8 mouse cellular contexts compared by ENCODE assay signal in the genomic region with DNA sequence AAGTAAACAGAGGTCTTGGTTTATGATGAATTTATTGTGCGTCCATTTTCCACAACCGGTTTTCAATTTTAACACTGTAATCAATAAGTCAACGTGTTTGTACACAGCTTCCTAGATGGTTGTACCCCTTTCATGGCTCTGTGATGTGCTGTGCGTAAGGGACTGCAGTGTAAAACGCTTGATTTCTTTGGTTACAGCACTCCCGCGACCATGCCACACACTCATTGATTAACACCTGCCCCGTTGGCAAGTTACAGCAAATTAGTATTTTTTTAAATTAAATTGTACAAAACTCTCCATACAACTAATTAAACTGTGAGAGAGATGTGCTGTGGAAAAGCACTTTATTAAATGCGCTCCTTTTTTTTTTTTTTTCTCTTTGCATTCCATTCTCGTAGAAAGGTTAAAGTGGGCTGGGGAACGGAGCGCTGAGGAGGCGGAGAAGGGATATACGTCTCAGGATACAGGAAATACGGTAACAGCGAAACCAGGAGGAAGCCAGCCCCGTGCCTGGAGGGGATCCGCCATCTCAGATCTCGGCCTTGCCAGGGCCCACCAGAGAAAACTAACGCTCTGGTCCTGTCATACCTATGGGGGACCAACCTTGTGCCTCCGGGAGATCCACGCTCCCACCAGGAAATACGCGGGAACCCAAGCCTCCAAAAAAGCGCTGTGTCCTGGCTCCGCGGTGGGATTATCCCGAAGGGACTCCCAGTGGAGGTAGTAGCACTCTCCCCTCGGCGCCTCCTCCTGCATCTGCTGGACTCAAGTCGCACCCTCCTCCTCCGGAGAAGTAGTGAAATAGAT. TPM values are rescaled to one million over a fixed set of nuclear protein-coding genes. Genes with fewer than 3 reads are reported as not detected.
DNase-seq lines count a peak whose midpoint lies in the region; ATAC-seq and TF ChIP-seq lines count a peak whose summit lies in the region.

TSS of gene Nbdy (plus strand) at position 481 of the 807 bp plus-strand sequence.

- peak within 1 kb of the TSS; percentile 39 for H3K4me2 ChIP-seq in hindbrain, embryonic 11.5 days (replicated peaks; ENCODE audit: low read depth, low read length)
- H3K4me2 ChIP-seq in lung, embryonic 15.5 days: peak within 1 kb of the TSS; percentile 59

- CTCF ChIA-PET in Patski (lab: Charles Lee): interaction anchor here (1.4 kb wide), 1 partner anchor 15 kb away, joined by 3 read pairs; no protein-coding TSS in a partner anchor

- TF ChIP-seq CTCF in Patski (IDR thresholded peaks at IDR 0.05): no peak
- no peak for TF ChIP-seq CTCF in olfactory bulb, adult 2 months (IDR thresholded peaks at IDR 0.05; ENCODE audit: insufficient read depth, low read depth, low read length)
- no peak for TF ChIP-seq CTCF in thymus, adult 2 months (IDR thresholded peaks at IDR 0.05; ENCODE audit: borderline replicate concordance, control insufficient read depth, extremely low read depth, insufficient read depth, low read length, poor library complexity)

- H3K9me3 ChIP-seq in hindbrain, embryonic 11.5 days (ENCODE audit: control insufficient read depth, low read length): no peaks in the 10 kb centered on the region
- H3K9me3 ChIP-seq in lung, embryonic 15.5 days: no peaks in the 10 kb centered on the region

- POLR2A ChIA-PET in Patski (lab: Charles Lee): interaction anchor here (0.7 kb wide), 1 partner anchor 367 kb away, joined by 4 read pairs; no protein-coding TSS in a partner anchor

- H3K27me3 ChIP-seq in Patski: peaks cover 19% of the 10 kb centered on the region
- H3K27me3 ChIP-seq in hindbrain, embryonic 11.5 days (ENCODE audit: control insufficient read depth, insufficient read depth, low read length): no peaks in the 10 kb centered on the region
- no peaks in the 10 kb centered on the region for H3K27me3 ChIP-seq in lung, embryonic 15.5 days
- H3K27me3 ChIP-seq in thymus, adult 2 months (ENCODE audit: control insufficient read depth, insufficient read depth, low read length): no peaks in the 10 kb centered on the region

- peak; percentile 94 for ATAC-seq in Patski
- peak; percentile 92 for ATAC-seq in hindbrain, embryonic 11.5 days (ENCODE audit: low FRiP score)
- peak; percentile 96; the same call in 1 of the 2 replicates for ATAC-seq in lung, embryonic 15.5 days (ENCODE audit: borderline replicate concordance, extremely low read depth, low FRiP score, low TSS enrichment)

- 9% methylated on average over 32 of the region's 32 CpGs for WGBS in hindbrain, embryonic 11.5 days
- WGBS in lung, embryonic 15.5 days: 8% methylated on average over 32 of the region's 32 CpGs
- 8% methylated on average over 32 of the region's 32 CpGs for WGBS in olfactory bulb, adult 2 months
- under 1% methylated on average over 30 of the region's 32 CpGs for WGBS in thymus, adult 2 months

- H3K9ac ChIP-seq in hindbrain, embryonic 11.5 days (ENCODE audit: low read depth, low read length): peak within 1 kb of the TSS; percentile 64
- peak within 1 kb of the TSS; percentile 51 for H3K9ac ChIP-seq in lung, embryonic 15.5 days

- DNase-seq in Patski (ENCODE audit: low read depth, low spot score): no peak
- DNase-seq in cerebellum, postnatal 10 days: peak; percentile 72
- DNase-seq in frontal cortex, postnatal 14 days (ENCODE audit: low spot score in 2 of 2): peak; percentile 34 to 40
- DNase-seq in hindbrain, embryonic 11.5 days (ENCODE audit: low spot score): peak; percentile 64
- DNase-seq in layer of hippocampus, adult 9-11 months: peak; percentile 35
- DNase-seq in thymus, adult 2 months: peak; percentile 40

- peak within 1 kb of the TSS; percentile 42 for H3K4me3 ChIP-seq in hindbrain, embryonic 11.5 days (ENCODE audit: low read depth, low read length)
- H3K4me3 ChIP-seq in lung, embryonic 15.5 days: peak within 1 kb of the TSS; percentile 57
- peak within 1 kb of the TSS; percentile 88 for H3K4me3 ChIP-seq in olfactory bulb, adult 2 months (ENCODE audit: insufficient read depth, low read depth, low read length)
- peak within 1 kb of the TSS; percentile 100 for H3K4me3 ChIP-seq in thymus, adult 2 months (ENCODE audit: control insufficient read depth, insufficient read depth, low read length)

- H3K27ac ChIP-seq in hindbrain, embryonic 11.5 days (ENCODE audit: low read depth, low read length): peak within 1 kb of the TSS; percentile 32; the same call in 1 of the 2 replicates
- H3K27ac ChIP-seq in lung, embryonic 15.5 days: peak within 1 kb of the TSS; percentile 76
- peak within 1 kb of the TSS; percentile 80 for H3K27ac ChIP-seq in olfactory bulb, adult 2 months (ENCODE audit: insufficient read depth, low read depth, low read length)
- H3K27ac ChIP-seq in thymus, adult 2 months (ENCODE audit: control insufficient read depth, insufficient read depth, low read length): peak within 1 kb of the TSS; percentile 19; the same call in 1 of the 2 replicates

- H3K36me3 ChIP-seq in hindbrain, embryonic 11.5 days (ENCODE audit: control insufficient read depth, insufficient read depth, low read length): no peaks in the 10 kb centered on the region
- no peaks in the 10 kb centered on the region for H3K36me3 ChIP-seq in lung, embryonic 15.5 days
- no peaks in the 10 kb centered on the region for H3K36me3 ChIP-seq in thymus, adult 2 months (ENCODE audit: control insufficient read depth, insufficient read depth, low read length)

- in situ Hi-C loops in Patski (cut with MboI; ENCODE audit: low pct_unique_long_range_greater_than_20kb): loop anchor here (25.0 kb wide), 1 partner anchor 561 kb away; no protein-coding TSS in a partner anchor

- H3K4me1 ChIP-seq in hindbrain, embryonic 11.5 days (replicated peaks; ENCODE audit: control insufficient read depth, insufficient read depth, low read length): no peaks in the 10 kb centered on the region
- peaks cover 3% of the 10 kb centered on the region; the same call in 1 of the 2 replicates for H3K4me1 ChIP-seq in lung, embryonic 15.5 days
- no peaks in the 10 kb centered on the region for H3K4me1 ChIP-seq in olfactory bulb, adult 2 months (ENCODE audit: control insufficient read depth, insufficient read depth, low read length)
- H3K4me1 ChIP-seq in thymus, adult 2 months (replicated peaks; ENCODE audit: control insufficient read depth, insufficient read depth, low read length): no peaks in the 10 kb centered on the region

- no peak for TF ChIP-seq POLR2A in olfactory bulb, adult 2 months (IDR thresholded peaks at IDR 0.05; ENCODE audit: insufficient read depth, low read depth, low read length)
- no peak for TF ChIP-seq POLR2A in thymus, adult 2 months (IDR thresholded peaks at IDR 0.05; ENCODE audit: control insufficient read depth, extremely low read depth, insufficient read depth, low read length, poor library complexity)

RNA-seq across cellular contexts. Expression of gene Nbdy, which starts in this region (rescaled TPM):
- polyA plus RNA-seq in Patski (2021): 90.4 TPM
- 71.9 and 78.7 TPM in 2 replicates for polyA plus RNA-seq in hindbrain, embryonic 11.5 days (2014; fragmentation: Nextera tagmentation; extraction: Ambion mirVana)
- 114 and 115 TPM in 2 replicates for polyA plus RNA-seq in lung, embryonic 15.5 days (2015; fragmentation: Nextera tagmentation; extraction: Ambion mirVana)
- polyA plus RNA-seq in olfactory bulb, adult 2 months (2012; ENCODE audit: insufficient read depth, insufficient read length, low replicate concordance, missing spikeins): not detected in 2 replicates
- polyA plus RNA-seq in thymus, adult 2 months (2012; rRNA removed): 45.9 and 47.9 TPM in 2 replicates

Comparison
In these comparisons a context has a peak if more than half of its experiments do, and no peak if none do; other contexts are left out.
1. RNA of gene Nbdy (polyA plus RNA-seq): 114 to 115 TPM in lung, embryonic 15.5 days, 90.4 TPM in Patski (single experiment), 71.9 to 78.7 TPM in hindbrain, embryonic 11.5 days and 45.9 to 47.9 TPM in thymus, adult 2 months; not detected in olfactory bulb, adult 2 months; every median in the first group is over 10 times any median in the second.
2. H3K27ac ChIP-seq: peak in every context shown above with its lines; median percentile 80 in olfactory bulb, adult 2 months; 76 in lung, embryonic 15.5 days; 32 in hindbrain, embryonic 11.5 days; 19 in thymus, adult 2 months.
3. H3K4me3 ChIP-seq: peak in every context shown above with its lines; median percentile 100 in thymus, adult 2 months; 88 in olfactory bulb, adult 2 months; 57 in lung, embryonic 15.5 days; 42 in hindbrain, embryonic 11.5 days.
4. Peak in every context shown above with its lines, with median percentiles within 50 percentile points of each other: ATAC-seq.